Mouse (Mus musculus) intestine, embryonic 14.5 days (tissue): Measurements from ENCODE around the gene Supt6. TPM values are rescaled to one million over a fixed set of nuclear protein-coding genes. Genes with fewer than 3 reads are reported as not detected.
A peak's percentile ranks its signal among the peaks of the same experiment; 100 is the strongest.
"Not testable (repeated sequence)": the region's sequence is repeated elsewhere in the genome, so short reads cannot be mapped to it uniquely, and the experiment has no call there.

Experiments
- ATAC-seq: fragments of 200-750 bp; cut with Nextera tagmentation; replicated peaks from 2 replicates; pipeline ENCODE4 v1.8.0; 2017; ENCODE audit warnings: low read depth, moderate number of reproducible peaks, moderate TSS enrichment, moderate library complexity; ENCODE audit not compliant: low FRiP score, low TSS enrichment
- DNase-seq: peaks from one replicate; pipeline ENCODE4 v3.0.0-alpha.2; 2018; ENCODE audit warnings: low spot score
- H3K27ac ChIP-seq: fragments of 300-500 bp; sonication (generic); 2 replicates; pipeline ENCODE4 v1.5.1; 2014; ENCODE audit warnings: low read depth, mild to moderate bottlenecking, control low read depth
- H3K27me3 ChIP-seq: fragments of 300-500 bp; sonication (generic); replicated peaks from 2 replicates; pipeline ENCODE4 v1.6.1; 2014; ENCODE audit warnings: low read length, control low read depth; ENCODE audit not compliant: control insufficient read depth, insufficient read depth
- H3K36me3 ChIP-seq: fragments of 300-500 bp; sonication (generic); 2 replicates; pipeline ENCODE4 v1.6.1; 2014; ENCODE audit warnings: low read length, control low read depth; ENCODE audit not compliant: control insufficient read depth, insufficient read depth
- H3K4me1 ChIP-seq: fragments of 300-500 bp; sonication (generic); replicated peaks from 2 replicates; pipeline ENCODE4 v1.6.1; 2014; ENCODE audit warnings: low read length, control low read depth, mixed read lengths; ENCODE audit not compliant: control insufficient read depth, insufficient read depth
- H3K4me2 ChIP-seq: fragments of 300-500 bp; sonication (generic); 2 replicates; pipeline ENCODE4 v1.6.1; 2014; ENCODE audit warnings: low read length
- H3K4me3 ChIP-seq: fragments of 300-500 bp; sonication (generic); 2 replicates; pipeline ENCODE4 v1.5.1; 2014; ENCODE audit warnings: low read depth, low read length, control low read depth, mixed read lengths
- H3K9ac ChIP-seq: fragments of 300-500 bp; sonication (generic); 2 replicates; pipeline ENCODE4 v1.6.1; 2014; ENCODE audit warnings: mild to moderate bottlenecking, low read length
- H3K9me3 ChIP-seq: fragments of 300-500 bp; sonication (generic); 2 replicates; pipeline ENCODE4 v1.6.1; 2016; ENCODE audit warnings: low read length, control low read depth; ENCODE audit not compliant: control insufficient read depth
- WGBS: fragments of 180-500 bp; shearing (Covaris S2); extraction: QIAGEN DNeasy Blood & Tissue Kit; methylation state at CpG from one replicate; pipeline ENCODE4 v1.1.7; 2014; 5-methylcytosine and 5-hydroxymethylcytosine counted together
- polyA plus RNA-seq: library from polyadenylated mRNA; unstranded; fragments of >200 nt; fragmentation: Nextera tagmentation; extraction: Ambion mirVana; gene quantifications from 2 replicates; pipeline ENCODE4 v1.2.1, GENCODE M21; 2014

Gene Supt6
- 26.4 and 28.0 TPM in 2 replicates for polyA plus RNA-seq

- Histone ChIP-seq H3K9ac (peak within 1 kb of the TSS; percentile 91), H3K27me3 (no peaks in the 10 kb centered on the region), H3K4me1 (peaks cover 27% of the 10 kb centered on the region), H3K27ac (peak within 1 kb of the TSS; percentile 91), H3K4me2 (peak within 1 kb of the TSS; percentile 86), H3K9me3 (no peaks in the 10 kb centered on the region), H3K4me3 (peak within 1 kb of the TSS; percentile 98), H3K36me3 (peaks cover 12% of the 10 kb centered on the region)
- under 1% methylated on average over 50 of the region's 50 CpGs for WGBS
- ATAC-seq = peak; percentile 91
- DNase-seq = peak; percentile 99
Measured at GRCm38 (mm10) chr11:78245627-78246317, at the start of gene Supt6, which contains the start of gene Sdf2. Gene Supt6 (minus strand): TSS chr11:78245987. Gene Sdf2 (plus strand): TSS chr11:78245746.

GRCm38 (mm10) chr11:78294585-78294984 lies 48.8 kb upstream of the Supt6 start:
- Histone ChIP-seq H3K4me2 (no peak overlapping the region), H3K4me1 (no peaks in the 10 kb centered on the region), H3K36me3 (peaks cover 26% of the 10 kb centered on the region), H3K9me3 (no peaks in the 10 kb centered on the region), H3K4me3 (no peak overlapping the region), H3K27me3 (no peaks in the 10 kb centered on the region), H3K9ac (no peak overlapping the region), H3K27ac (no peak overlapping the region)
- ATAC-seq (no peak), DNase-seq (no peak)
- 94% methylated on average over 6 of the region's 6 CpGs for WGBS

- no peak for ATAC-seq
- WGBS = 88% methylated on average over 4 of the region's 4 CpGs
- Histone ChIP-seq H3K9ac (no peak within 1 kb of the TSS), H3K27me3 (no peaks in the 10 kb centered on the region), H3K27ac (no peak within 1 kb of the TSS), H3K4me3 (no peak within 1 kb of the TSS), H3K9me3 (no peaks in the 10 kb centered on the region), H3K4me2 (no peak within 1 kb of the TSS), H3K4me1 (no peaks in the 10 kb centered on the region), H3K36me3 (peaks cover 65% of the 10 kb centered on the region)
- no peak for DNase-seq
Measured at GRCm38 (mm10) chr11:78290654-78291053, 44.9 kb upstream of the Supt6 start, which contains the start of gene BC030499. Gene BC030499 (plus strand): TSS chr11:78290841.

GRCm38 (mm10) chr11:78289146-78289763 lies 43.5 kb upstream of the Supt6 start:
- Histone ChIP-seq H3K4me3 (no peak overlapping the region), H3K4me1 (no peaks in the 10 kb centered on the region), H3K4me2 (no peak overlapping the region), H3K9ac (no peak overlapping the region), H3K27ac (no peak overlapping the region), H3K9me3 (no peaks in the 10 kb centered on the region), H3K36me3 (peaks cover 79% of the 10 kb centered on the region), H3K27me3 (no peaks in the 10 kb centered on the region)
- 85% methylated on average over 7 of the region's 7 CpGs for WGBS
- ATAC-seq (peak; percentile 43; the same call in 1 of the 2 replicates), DNase-seq (no peak)

- H3K4me1 ChIP-seq = no peaks in the 10 kb centered on the region
- WGBS = 93% methylated on average over 4 of the region's 4 CpGs
- no peak for ATAC-seq
- no peak overlapping the region for H3K27ac ChIP-seq
- no peak overlapping the region for H3K9ac ChIP-seq
- peaks cover 98% of the 10 kb centered on the region for H3K36me3 ChIP-seq
- H3K4me2 ChIP-seq = no peak overlapping the region
- H3K27me3 ChIP-seq = no peaks in the 10 kb centered on the region
- no peaks in the 10 kb centered on the region for H3K9me3 ChIP-seq
- no peak for DNase-seq
- H3K4me3 ChIP-seq = no peak overlapping the region
Measured at GRCm38 (mm10) chr11:78279586-78279985, 33.8 kb upstream of the Supt6 start.

GRCm38 (mm10) chr11:78278853-78279252 lies 33.1 kb upstream of the Supt6 start:
- Histone ChIP-seq H3K4me3 (no peak overlapping the region), H3K27ac (no peak overlapping the region), H3K36me3 (peaks cover 98% of the 10 kb centered on the region), H3K9ac (no peak overlapping the region), H3K27me3 (no peaks in the 10 kb centered on the region), H3K9me3 (no peaks in the 10 kb centered on the region), H3K4me1 (no peaks in the 10 kb centered on the region), H3K4me2 (no peak overlapping the region)
- DNase-seq (no peak), ATAC-seq (no peak)
- WGBS = 89% methylated on average over 7 of the region's 7 CpGs

- H3K4me1 ChIP-seq, H3K4me3 ChIP-seq, H3K9me3 ChIP-seq, H3K27me3 ChIP-seq, H3K27ac ChIP-seq, H3K9ac ChIP-seq, DNase-seq, H3K4me2 ChIP-seq, ATAC-seq: not testable (repeated sequence)
- peaks cover 98% of the 10 kb centered on the region for H3K36me3 ChIP-seq
- WGBS = 92% methylated on average over 4 of the region's 4 CpGs
Measured at GRCm38 (mm10) chr11:78276169-78276568, 30.4 kb upstream of the Supt6 start.

- no peak for ATAC-seq
- H3K4me1 ChIP-seq = no peaks in the 10 kb centered on the region
- H3K27me3 ChIP-seq = no peaks in the 10 kb centered on the region
- no peaks in the 10 kb centered on the region for H3K9me3 ChIP-seq
- DNase-seq = no peak
- no peak overlapping the region for H3K9ac ChIP-seq
- H3K36me3 ChIP-seq = peaks cover 98% of the 10 kb centered on the region
- H3K27ac ChIP-seq = no peak overlapping the region
- no peak overlapping the region for H3K4me2 ChIP-seq
- no peak overlapping the region for H3K4me3 ChIP-seq
- WGBS = 97% methylated on average over 1 of the region's 1 CpGs
Measured at GRCm38 (mm10) chr11:78275596-78275995, 29.8 kb upstream of the Supt6 start.
